Mouse (Mus musculus): ENCODE data around the gene Smarca5.

DNA sequence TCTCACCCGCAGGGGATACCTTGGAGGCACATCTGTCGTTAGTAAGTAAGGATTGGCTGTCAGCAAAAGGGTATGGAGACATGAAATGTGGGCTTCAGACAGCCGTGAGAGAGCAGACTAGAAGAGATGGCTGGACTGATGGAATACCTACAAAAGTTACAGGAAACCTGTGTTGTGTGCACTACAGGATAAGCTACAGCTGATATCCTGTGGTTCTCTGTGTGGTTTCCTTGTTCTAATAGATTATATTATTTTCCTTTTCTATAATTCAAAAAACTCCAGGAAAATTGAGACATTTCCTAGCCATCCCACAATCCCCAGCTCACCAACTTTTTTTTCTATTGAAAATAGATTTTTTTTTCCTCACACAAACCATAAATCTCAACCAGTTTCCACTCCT is 75.8 kb downstream of the Smarca5 start:
- TF ChIP-seq CTCF (IDR thresholded peaks at IDR 0.05; ENCODE audit: control insufficient read depth, insufficient read depth, insufficient replicate concordance, low read depth, low read length) (no peak), POLR2A (IDR thresholded peaks at IDR 0.05; ENCODE audit: control insufficient read depth, low read depth, low read length) (no peak)
